Mouse (Mus musculus): ENCODE measurements at regions not wholly inside any gene's neighbourhood (a gene's known extent, or its start where the extent isn't known, plus 50 kb on each side); places are given as distances from the start of the nearest gene placed in this dataset.

GRCm38 (mm10) chr8:82469824-82470223 lies 66.8 kb upstream of the Il15 start:
- Histone ChIP-seq H3K9me3 (no peaks in the 10 kb centered on the region), H3K4me1 (replicated peaks) (no peaks in the 10 kb centered on the region), H3K4me2 (no peak overlapping the region), H3K27ac (no peak overlapping the region), H3K27me3 (no peaks in the 10 kb centered on the region), H3K4me3 (no peak overlapping the region), H3K36me3 (no peaks in the 10 kb centered on the region), H3K9ac (no peak overlapping the region)
- no peak for ATAC-seq (ENCODE audit: low FRiP score)

- H3K27ac ChIP-seq: no peak overlapping the region
- no peak for ATAC-seq (ENCODE audit: low FRiP score)
- no peak overlapping the region for H3K4me2 ChIP-seq
- no peaks in the 10 kb centered on the region for H3K36me3 ChIP-seq
- H3K9me3 ChIP-seq: no peaks in the 10 kb centered on the region
- no peaks in the 10 kb centered on the region for H3K27me3 ChIP-seq
- H3K9ac ChIP-seq: no peak overlapping the region
- no peaks in the 10 kb centered on the region for H3K4me1 ChIP-seq (replicated peaks)
- H3K4me3 ChIP-seq: no peak overlapping the region
Measured at GRCm38 (mm10) chr8:82462841-82463240, 59.8 kb upstream of the Il15 start.

GRCm38 (mm10) chr8:82459007-82459406 lies 56.0 kb upstream of the Il15 start:
- no peak for ATAC-seq (ENCODE audit: low FRiP score)
- H3K4me1 ChIP-seq (replicated peaks): no peaks in the 10 kb centered on the region
- no peak overlapping the region for H3K4me3 ChIP-seq
- no peaks in the 10 kb centered on the region for H3K9me3 ChIP-seq
- no peak overlapping the region for H3K9ac ChIP-seq
- no peak overlapping the region for H3K27ac ChIP-seq
- no peak overlapping the region for H3K4me2 ChIP-seq
- no peaks in the 10 kb centered on the region for H3K27me3 ChIP-seq
- H3K36me3 ChIP-seq: no peaks in the 10 kb centered on the region

- H3K27me3 ChIP-seq: no peaks in the 10 kb centered on the region
- H3K4me3 ChIP-seq: no peak overlapping the region
- 75% methylated on average over 4 of the region's 4 CpGs for WGBS
- H3K27ac ChIP-seq: no peak overlapping the region
- H3K9me3 ChIP-seq: no peaks in the 10 kb centered on the region
- no peak for ATAC-seq (ENCODE audit: low FRiP score)
- no peaks in the 10 kb centered on the region for H3K4me1 ChIP-seq (replicated peaks)
- no peak overlapping the region for H3K4me2 ChIP-seq
- no peak overlapping the region for H3K9ac ChIP-seq
- no peaks in the 10 kb centered on the region for H3K36me3 ChIP-seq
Measured at GRCm38 (mm10) chr8:82454056-82454455, 51.0 kb upstream of the Il15 start.
